In the genomic region with DNA sequence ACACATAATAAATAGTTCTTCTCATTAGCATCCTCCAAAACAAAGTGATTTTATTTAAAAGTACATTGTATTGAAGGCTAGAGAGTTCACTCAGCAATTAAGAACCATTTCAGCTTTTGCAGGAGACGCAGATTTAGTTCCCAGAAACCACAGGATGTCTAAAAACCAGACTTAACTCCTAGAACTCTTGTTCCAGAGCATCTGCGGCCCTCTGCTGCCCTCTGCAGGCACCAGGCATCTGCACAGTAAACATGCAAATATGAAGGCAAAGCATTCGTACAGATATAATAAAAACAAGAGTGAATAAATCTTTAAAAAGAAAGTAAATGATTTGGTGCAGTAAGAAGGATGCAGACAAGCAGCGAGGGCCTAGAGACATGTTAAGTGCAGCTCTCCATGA, we compare ENCODE assay signal across 9 mouse cellular contexts. TPM values are rescaled to one million over a fixed set of nuclear protein-coding genes. Genes with fewer than 3 reads are reported as not detected.
DNase-seq lines count a peak whose midpoint lies in the region; ATAC-seq and TF ChIP-seq lines count a peak whose summit lies in the region.
"Had no signal": no experiment of that assay in that cellular context is flagged by ENCODE, and none has a peak within 500 bp of the region (broad histone marks: within the 10 kb centered on the region; RNA-seq: fewer than 3 reads in every experiment).

No protein-coding gene starts in this region.

- no peak overlapping the region for H3K4me2 ChIP-seq in hindbrain, embryonic 16.5 days (ENCODE audit: low read length)
- no peak overlapping the region for H3K4me2 ChIP-seq in hindbrain, postnatal 0 days (ENCODE audit: low read depth, low read length)

- 68% methylated on average over 4 of the region's 4 CpGs for WGBS in hindbrain, embryonic 10.5 days
- 59% methylated on average over 4 of the region's 4 CpGs for WGBS in hindbrain, embryonic 16.5 days
- WGBS in hindbrain, postnatal 0 days, result 64% methylated on average over 4 of the region's 4 CpGs

- no peak overlapping the region for H3K9ac ChIP-seq in hindbrain, embryonic 16.5 days (ENCODE audit: low read depth, low read length)
- H3K9ac ChIP-seq in ES-E14 (ENCODE audit: insufficient read depth, low read depth, low read length, poor library complexity, severe bottlenecking), result no peak overlapping the region
- H3K9ac ChIP-seq in hindbrain, postnatal 0 days (replicated peaks; ENCODE audit: low read length), result no peak overlapping the region

- ATAC-seq in hindbrain, embryonic 16.5 days, result no peak
- no peak for ATAC-seq in hindbrain, postnatal 0 days
- no peak for ATAC-seq in activated CD4-positive, CD25-positive, alpha-beta regulatory T cell, adult 4 months

- intact Hi-C loops in left cerebral cortex, postnatal 36 days (cut with DNase I), result loop anchor here (2.0 kb wide), 1 partner anchor 202 kb away; no protein-coding TSS in a partner anchor

- H3K27ac ChIP-seq in hindbrain, embryonic 10.5 days, result no peak overlapping the region
- H3K27ac ChIP-seq in hindbrain, embryonic 16.5 days (ENCODE audit: low read depth, low read length), result no peak overlapping the region
- H3K27ac ChIP-seq in ES-E14 (ENCODE audit: insufficient read depth, low read depth, low read length, poor library complexity, severe bottlenecking), result no peak overlapping the region
- no peak overlapping the region for H3K27ac ChIP-seq in hindbrain, postnatal 0 days

- no peaks in the 10 kb centered on the region for H3K27me3 ChIP-seq in hindbrain, embryonic 10.5 days (ENCODE audit: insufficient read depth, poor library complexity, severe bottlenecking)
- no peaks in the 10 kb centered on the region for H3K27me3 ChIP-seq in hindbrain, embryonic 16.5 days (replicated peaks; ENCODE audit: control insufficient read depth, insufficient read depth, low read length)
- H3K27me3 ChIP-seq in hindbrain, postnatal 0 days (ENCODE audit: insufficient read depth, low read length), result no peaks in the 10 kb centered on the region

- H3K4me3 ChIP-seq in hindbrain, embryonic 10.5 days, result no peak overlapping the region
- no peak overlapping the region for H3K4me3 ChIP-seq in hindbrain, embryonic 16.5 days (ENCODE audit: low read length)
- H3K4me3 ChIP-seq in ES-E14 (ENCODE audit: insufficient read depth in 1 of 2, low read depth in 1 of 2, low read length in 2 of 2, poor library complexity in 1 of 2, severe bottlenecking in 1 of 2), result no peak overlapping the region
- H3K4me3 ChIP-seq in hindbrain, postnatal 0 days (ENCODE audit: low read length), result no peak overlapping the region

- H3K4me1 ChIP-seq in hindbrain, embryonic 10.5 days (replicated peaks), result no peaks in the 10 kb centered on the region
- no peaks in the 10 kb centered on the region for H3K4me1 ChIP-seq in hindbrain, embryonic 16.5 days (ENCODE audit: control insufficient read depth, insufficient read depth, low read depth, low read length)
- H3K4me1 ChIP-seq in ES-E14 (ENCODE audit: control insufficient read depth in 2 of 2, insufficient read depth in 2 of 2, low read length in 2 of 2, poor library complexity in 1 of 2), result no peaks in the 10 kb centered on the region
- H3K4me1 ChIP-seq in hindbrain, postnatal 0 days (ENCODE audit: insufficient read depth, low read length), result no peaks in the 10 kb centered on the region

- in situ Hi-C loops in ES-E14 (cut with MboI; ENCODE audit: low sequenced_read_pairs in 2 of 2, unreplicated experiment in 2 of 2), result no loop called here

- no peaks in the 10 kb centered on the region for H3K9me3 ChIP-seq in hindbrain, embryonic 10.5 days
- no peaks in the 10 kb centered on the region for H3K9me3 ChIP-seq in hindbrain, embryonic 16.5 days (ENCODE audit: control insufficient read depth, low read length)
- no peaks in the 10 kb centered on the region for H3K9me3 ChIP-seq in ES-E14 (ENCODE audit: control insufficient read depth, insufficient read depth, low read depth, low read length)
- no peaks in the 10 kb centered on the region for H3K9me3 ChIP-seq in hindbrain, postnatal 0 days (ENCODE audit: low read length)

- DNase-seq in hindbrain, embryonic 10.5 days (ENCODE audit: low spot score), result peak; percentile 42
- DNase-seq in ES-E14 (ENCODE audit: low read depth, low spot score), result peak; percentile 46
- peak; percentile 13 for DNase-seq in c-Kit-positive CD71-negative TER-119-negative erythroid progenitor cells, embryonic 14.5 days (ENCODE audit: low read depth)
- peak; percentile 75 for DNase-seq in hindbrain, postnatal 0 days (ENCODE audit: low spot score)
- peak; percentile 49 to 57 for DNase-seq in left cerebral cortex, postnatal 36 days (ENCODE audit: low spot score in 2 of 2)
- peak; percentile 79 to 86 for DNase-seq in right cerebral cortex, postnatal 10 days (ENCODE audit: low spot score in 2 of 2)

- peak; percentile 77 for TF ChIP-seq CTCF in hindbrain, postnatal 0 days (IDR thresholded peaks at IDR 0.05; ENCODE audit: low read depth)

- no peaks in the 10 kb centered on the region for H3K36me3 ChIP-seq in hindbrain, embryonic 10.5 days
- H3K36me3 ChIP-seq in hindbrain, embryonic 16.5 days (ENCODE audit: control insufficient read depth, insufficient read depth, low read length), result no peaks in the 10 kb centered on the region
- H3K36me3 ChIP-seq in ES-E14 (ENCODE audit: control insufficient read depth, insufficient read depth, low read length, poor library complexity, severe bottlenecking), result no peaks in the 10 kb centered on the region
- H3K36me3 ChIP-seq in hindbrain, postnatal 0 days (ENCODE audit: insufficient read depth, low read length), result no peaks in the 10 kb centered on the region

TF ChIP-seq in ES-E14, 5 proteins besides CTCF, POLR2A, EP300 and RAD21:
- TF ChIP-seq ZC3H11A (IDR thresholded peaks at IDR 0.05; ENCODE audit: borderline replicate concordance, low read depth, low read length) (peak; percentile 67), ZNF384 (IDR thresholded peaks at IDR 0.05; ENCODE audit: low read depth, low read length) (no peak)
TF ChIP-seq in ES-E14: peak in this region for 1.

RNA-seq across cellular contexts. Expression of a gene that starts 8.5 kb away (rescaled TPM):
- not detected in 2 replicates for polyA plus RNA-seq in hindbrain, embryonic 10.5 days (2016; fragmentation: Nextera tagmentation; extraction: Ambion mirVana)
- not detected in 2 replicates for polyA plus RNA-seq in hindbrain, embryonic 16.5 days (2015; fragmentation: Nextera tagmentation; extraction: Ambion mirVana)
- total RNA-seq in ES-E14 (2012; rRNA removed), result 0.09 TPM in 1 of 2 replicates, not detected in the other
- not detected in 2 replicates for total RNA-seq in hindbrain, postnatal 0 days (2014; rRNA removed)
- polyA plus RNA-seq in hindbrain, postnatal 0 days (2015; fragmentation: Nextera tagmentation; extraction: Ambion mirVana), result not detected in 2 replicates
- not detected for total RNA-seq in left cerebral cortex, postnatal 36 days (2021)
- polyA plus RNA-seq in activated CD4-positive, CD25-positive, alpha-beta regulatory T cell, adult 4 months (2017; shearing (Covaris generic)), result not detected
- polyA plus RNA-seq: neural tube, embryonic 14.5 days had no signal

RNA-seq across cellular contexts. Expression of a gene that starts 52.4 kb away (rescaled TPM):
- polyA plus RNA-seq in hindbrain, embryonic 10.5 days (2016; fragmentation: Nextera tagmentation; extraction: Ambion mirVana), result not detected in 2 replicates
- polyA plus RNA-seq in hindbrain, embryonic 16.5 days (2015; fragmentation: Nextera tagmentation; extraction: Ambion mirVana), result not detected in 2 replicates
- total RNA-seq in ES-E14 (2012; rRNA removed), result 0.21 and 2.2 TPM in 2 replicates
- total RNA-seq in hindbrain, postnatal 0 days (2014; rRNA removed), result not detected in 2 replicates
- polyA plus RNA-seq in hindbrain, postnatal 0 days (2015; fragmentation: Nextera tagmentation; extraction: Ambion mirVana), result not detected in 2 replicates
- not detected for total RNA-seq in left cerebral cortex, postnatal 36 days (2021)
- not detected for polyA plus RNA-seq in activated CD4-positive, CD25-positive, alpha-beta regulatory T cell, adult 4 months (2017; shearing (Covaris generic))
- polyA plus RNA-seq: neural tube, embryonic 14.5 days had no signal

Comparison
In these comparisons a context has a peak if more than half of its experiments do, and no peak if none do; other contexts are left out.
1. DNase-seq: peak in every context shown above with its lines; median percentile 82 in right cerebral cortex, postnatal 10 days; 75 in hindbrain, postnatal 0 days; 53 in left cerebral cortex, postnatal 36 days; 46 in ES-E14; 42 in hindbrain, embryonic 10.5 days; 13 in c-Kit-positive CD71-negative TER-119-negative erythroid progenitor cells, embryonic 14.5 days.